Mouse (Mus musculus): ENCODE measurements around the gene Fam229a. TPM values are rescaled to one million over a fixed set of nuclear protein-coding genes. Genes with fewer than 3 reads are reported as not detected.
"Not testable (repeated sequence)": the region's sequence is repeated elsewhere in the genome, so short reads cannot be mapped to it uniquely, and the experiment has no call there.

The Fam229a gene
- total RNA-seq (2021) = not detected
- long read RNA-seq, experiment 1 = 0 reads
- long read RNA-seq, experiment 2 = 0 reads

DNA sequence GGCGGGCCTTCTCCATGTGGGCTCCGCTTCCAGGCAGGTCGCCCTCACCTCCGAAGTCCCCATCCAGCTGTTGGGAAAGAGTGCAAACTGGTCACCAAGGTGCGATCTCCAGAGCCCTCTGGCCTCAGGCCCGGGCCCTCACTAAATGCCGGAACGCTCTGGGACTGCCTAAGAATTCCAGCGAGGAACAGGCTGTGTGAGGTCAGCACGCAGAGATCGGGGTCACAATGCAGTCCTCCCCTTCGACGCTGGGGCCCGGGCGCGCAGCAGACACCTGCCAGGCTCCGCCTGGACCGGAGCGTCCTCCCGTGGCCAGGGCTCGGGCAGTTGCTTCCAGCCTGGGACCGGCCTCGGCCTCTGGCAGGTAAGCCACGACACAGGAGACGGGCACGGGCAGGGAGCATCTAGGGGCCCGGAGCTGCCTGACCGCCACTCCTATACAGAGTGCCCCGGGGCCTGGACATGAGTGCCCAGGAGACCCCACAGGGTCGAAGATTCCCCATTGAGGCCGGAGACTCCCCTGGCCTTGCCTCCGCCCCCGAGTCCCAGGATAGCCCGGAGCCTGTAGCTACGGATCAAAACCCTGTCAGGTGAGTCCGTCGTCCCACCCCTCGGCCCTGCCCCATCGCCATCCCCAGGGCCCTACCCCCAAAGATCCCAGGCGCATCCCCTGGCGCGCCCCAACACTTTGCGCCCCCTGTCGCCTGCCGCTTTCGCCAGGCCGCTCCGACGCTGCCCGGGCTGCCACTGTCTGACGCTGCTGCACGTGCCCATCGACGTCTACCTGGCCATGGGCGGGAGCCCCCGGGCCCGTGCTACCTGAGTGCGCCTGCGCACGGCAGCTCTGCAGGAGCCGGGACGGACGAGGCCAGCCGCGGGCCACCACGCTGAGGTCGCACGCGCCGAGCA is at the start of gene Fam229a, which contains the start of gene Tssk3:
Gene Fam229a (plus strand): TSS at position 219 of the 909 bp plus-strand sequence.
Gene Tssk3 (minus strand): TSS at position 51 of the 909 bp plus-strand sequence.
- DNase-seq = no peak
- intact Hi-C loops (cut with DNase I) = no loop called here

DNA sequence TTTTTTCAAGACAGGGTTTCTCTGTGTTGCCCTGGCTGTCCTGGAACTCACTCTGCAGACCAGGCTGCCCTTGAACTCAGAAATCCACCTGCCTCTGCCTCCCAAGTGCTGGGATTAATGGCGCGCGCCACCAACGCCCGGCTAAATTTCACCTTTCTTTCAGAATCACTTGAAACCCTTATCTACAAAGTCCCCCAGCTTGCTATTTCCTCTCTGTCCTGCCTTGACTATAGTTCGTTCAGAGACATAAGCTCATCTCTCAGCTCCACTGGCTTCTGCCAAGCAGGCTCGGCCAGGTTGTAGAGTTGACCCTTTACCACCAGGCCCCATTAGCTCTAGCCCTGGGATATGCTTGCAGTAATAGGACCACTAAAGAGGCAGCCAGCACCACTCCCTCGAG is 43.6 kb upstream of the Fam229a start:
- intact Hi-C loops (cut with DNase I) = no loop called here

DNA sequence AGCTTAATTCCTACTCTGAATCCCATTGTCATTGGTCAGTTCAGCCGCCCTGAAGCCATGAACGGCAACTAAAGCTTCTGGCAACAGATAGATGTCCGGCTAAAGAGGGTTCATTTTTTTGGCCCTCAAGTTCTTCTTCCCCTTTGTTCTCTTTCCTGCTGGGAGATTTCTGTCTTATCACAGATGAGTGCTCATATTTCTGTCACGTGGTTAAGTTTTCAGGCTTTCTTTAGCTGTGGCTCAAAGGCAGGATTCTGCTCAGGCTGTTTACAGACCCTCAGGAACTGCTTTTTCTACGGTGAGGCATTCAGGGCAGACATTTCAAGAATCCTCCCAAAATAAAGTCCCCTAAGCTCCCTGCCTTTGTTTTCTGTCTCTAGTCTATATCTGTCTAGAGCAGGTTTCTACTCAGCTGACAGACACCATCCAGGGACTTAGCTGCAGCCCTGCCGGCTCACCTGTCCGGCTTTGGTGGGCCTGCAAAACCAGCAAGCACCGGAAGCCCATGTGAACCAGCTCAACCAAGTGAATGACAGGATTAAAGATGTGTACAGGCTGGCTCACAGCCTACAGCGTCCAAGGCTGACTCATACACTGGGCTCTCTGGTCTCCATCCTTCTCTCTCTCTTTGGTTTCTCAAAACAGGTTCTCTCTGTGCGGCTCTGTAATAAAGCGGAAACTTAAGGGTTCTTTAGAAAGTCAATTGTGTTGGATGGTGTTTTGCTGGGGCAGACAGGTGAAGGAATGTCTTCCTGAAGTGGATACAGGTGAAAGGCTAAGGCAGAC is 43.0 kb upstream of the Fam229a start:
- DNase-seq = no peak
- intact Hi-C loops (cut with DNase I) = no loop called here

More for the DNA sequence above, 43.6 kb upstream of the Fam229a start:
- no peak for DNase-seq

DNA sequence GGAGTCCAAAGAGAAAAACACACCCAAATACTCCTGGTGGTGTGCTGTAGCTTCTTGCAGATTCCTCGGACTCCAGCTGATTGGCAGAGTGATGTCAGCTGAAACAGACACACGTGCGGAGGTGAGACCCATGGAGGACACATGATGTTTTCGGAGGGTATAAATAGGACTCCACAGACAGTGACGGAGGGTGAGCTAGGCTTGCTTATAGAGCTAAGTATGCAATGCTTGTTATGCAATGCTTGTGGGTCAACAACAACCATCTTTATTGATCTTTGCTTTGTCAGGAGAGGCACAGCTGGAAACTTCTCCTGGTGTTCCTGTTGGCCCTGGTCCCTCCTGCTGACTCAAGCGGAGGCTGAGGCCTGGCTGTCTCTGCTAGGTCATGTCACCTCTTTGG is 42.3 kb upstream of the Fam229a start:
- intact Hi-C loops (cut with DNase I) = no loop called here
- no peak for DNase-seq

DNA sequence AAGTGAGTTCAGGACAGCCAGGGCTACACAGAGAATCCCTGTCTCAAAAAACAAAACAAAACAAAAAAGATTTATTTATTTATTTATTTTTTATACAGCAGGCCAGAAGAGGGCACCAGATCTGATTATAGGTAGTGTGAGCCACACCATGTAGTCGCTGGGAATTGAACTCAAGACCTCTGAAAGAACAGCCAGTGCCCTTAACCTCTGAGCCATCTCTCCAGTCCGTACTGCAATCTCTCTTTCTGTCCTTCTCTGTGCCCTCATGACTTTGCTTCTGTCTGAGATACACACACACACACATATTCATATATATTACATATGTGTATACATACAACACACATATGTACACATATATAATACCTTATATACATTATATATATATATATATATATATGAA is 40.1 kb upstream of the Fam229a start:
- intact Hi-C loops (cut with DNase I) = loop anchor here (10.0 kb wide), 2 partner anchors 246 to 316 kb away; partner anchors contain the start of gene Fndc5
- no peak for DNase-seq

GRCm38 (mm10) chr4:129451471-129452169 is 39.4 kb upstream of the Fam229a start:
- intact Hi-C loops (cut with DNase I) = loop anchor here (10.0 kb wide), 2 partner anchors 247 to 317 kb away; partner anchors contain the start of gene Fndc5
- DNase-seq = no peak

GRCm38 (mm10) chr4:129455265-129455664 is 35.7 kb upstream of the Fam229a start:
- intact Hi-C loops (cut with DNase I) = loop anchor here (1.0 to 10.0 kb wide), 3 partner anchors 105 to 320 kb away; partner anchors contain the start of gene Fndc5

GRCm38 (mm10) chr4:129456126-129456525 is 34.9 kb upstream of the Fam229a start:
- intact Hi-C loops (cut with DNase I) = loop anchor here (10.0 kb wide), 2 partner anchors 251 to 321 kb away; partner anchors contain the start of gene Fndc5
- DNase-seq = no peak

More at GRCm38 (mm10) chr4:129455265-129455664, 35.7 kb upstream of the Fam229a start:
- peak; percentile 34 to 44 for DNase-seq

DNA sequence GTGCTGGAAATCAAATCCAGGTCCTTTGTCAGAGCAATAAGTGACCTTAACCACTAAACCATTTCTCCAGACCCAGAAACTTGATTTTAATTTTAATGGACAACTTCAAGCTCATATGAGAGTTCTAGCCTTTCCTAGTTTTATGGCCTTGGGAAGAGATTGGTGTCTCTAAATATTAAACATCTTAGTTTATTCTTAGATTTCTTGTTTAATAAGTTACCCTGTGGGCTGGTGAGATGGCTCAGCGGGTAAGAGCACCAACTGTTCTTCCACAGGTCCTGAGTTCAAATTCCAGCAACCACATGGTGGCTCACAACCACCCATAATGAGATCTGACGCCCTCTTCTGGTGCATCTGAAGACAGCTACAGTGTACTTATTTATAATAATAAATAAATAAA is 33.7 kb upstream of the Fam229a start:
- intact Hi-C loops (cut with DNase I) = loop anchor here (10.0 kb wide), 2 partner anchors 253 to 323 kb away; partner anchors contain the start of gene Fndc5
- DNase-seq = not testable (repeated sequence)

DNA sequence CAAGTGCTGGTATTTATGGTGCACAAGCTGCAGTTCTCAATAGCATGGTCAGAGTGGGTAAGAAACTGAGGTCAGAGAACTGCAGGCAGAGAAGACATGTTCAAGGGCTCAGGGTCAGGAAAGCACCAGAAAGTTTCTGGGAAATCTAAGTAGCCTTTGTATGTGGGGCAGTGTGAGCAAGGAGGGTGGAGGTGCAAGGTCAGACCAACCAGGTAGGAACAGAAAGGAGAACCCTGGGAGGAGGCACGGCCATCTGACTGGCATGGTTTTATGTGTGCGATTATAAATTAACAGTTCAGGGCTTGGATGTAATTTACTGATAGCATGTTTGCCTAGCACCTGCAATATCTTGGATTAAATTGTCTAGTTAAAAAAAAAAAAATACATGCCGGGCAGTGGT is 31.3 kb upstream of the Fam229a start:
- intact Hi-C loops (cut with DNase I) = loop anchor here (10.0 kb wide), 2 partner anchors 255 to 325 kb away; partner anchors contain the start of gene Fndc5
- no peak for DNase-seq

- no peak for DNase-seq
- intact Hi-C loops (cut with DNase I) = no loop called here
Measured at GRCm38 (mm10) chr4:129460827-129461182, 30.2 kb upstream of the Fam229a start.

DNA sequence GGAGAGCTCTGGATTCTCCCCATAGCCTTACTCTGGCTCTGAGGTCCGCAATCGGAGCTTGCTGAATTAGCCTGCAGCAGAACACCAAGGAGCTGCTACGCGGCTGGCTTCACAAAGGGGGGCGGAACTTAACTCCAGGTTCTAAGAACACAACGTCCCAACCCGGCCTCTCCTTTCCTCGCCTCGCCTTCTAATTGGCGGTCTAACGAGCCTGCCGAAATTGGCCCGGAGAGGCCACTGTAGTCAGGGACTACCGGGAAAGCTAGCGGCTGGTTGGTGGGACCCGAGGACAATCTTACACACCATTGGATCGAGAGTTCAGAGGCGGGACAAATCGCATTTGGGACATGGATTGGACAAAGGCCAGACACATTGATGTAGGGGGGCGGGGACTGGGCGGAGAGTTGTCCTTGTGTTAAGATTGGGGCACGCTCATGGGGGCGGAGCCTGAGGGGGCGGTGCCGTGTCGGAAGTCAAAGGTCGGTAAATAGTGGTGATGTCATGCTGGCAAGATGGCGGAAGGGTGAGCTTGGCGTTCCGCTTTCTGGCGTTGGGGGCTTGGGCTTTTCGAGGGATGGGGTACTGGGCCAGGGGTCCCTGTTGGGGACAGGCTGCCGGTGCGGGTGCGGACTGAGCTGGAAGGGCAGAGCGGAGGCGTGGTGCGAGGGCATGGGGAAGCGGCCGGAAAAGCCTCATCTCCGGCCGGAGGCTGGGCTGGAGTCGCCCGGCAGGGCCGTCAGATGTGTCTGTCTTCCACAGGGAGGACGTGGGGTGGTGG is 29.6 kb upstream of the Fam229a start, which contains the start of gene Bsdc1:
Gene Bsdc1 (plus strand): TSS at position 399 of the 778 bp plus-strand sequence.
- intact Hi-C loops (cut with DNase I) = no loop called here
- DNase-seq = peak; percentile 99 to 100

GRCm38 (mm10) chr4:129462118-129462517 is 28.9 kb upstream of the Fam229a start:
- no peak for DNase-seq
- intact Hi-C loops (cut with DNase I) = no loop called here

DNA sequence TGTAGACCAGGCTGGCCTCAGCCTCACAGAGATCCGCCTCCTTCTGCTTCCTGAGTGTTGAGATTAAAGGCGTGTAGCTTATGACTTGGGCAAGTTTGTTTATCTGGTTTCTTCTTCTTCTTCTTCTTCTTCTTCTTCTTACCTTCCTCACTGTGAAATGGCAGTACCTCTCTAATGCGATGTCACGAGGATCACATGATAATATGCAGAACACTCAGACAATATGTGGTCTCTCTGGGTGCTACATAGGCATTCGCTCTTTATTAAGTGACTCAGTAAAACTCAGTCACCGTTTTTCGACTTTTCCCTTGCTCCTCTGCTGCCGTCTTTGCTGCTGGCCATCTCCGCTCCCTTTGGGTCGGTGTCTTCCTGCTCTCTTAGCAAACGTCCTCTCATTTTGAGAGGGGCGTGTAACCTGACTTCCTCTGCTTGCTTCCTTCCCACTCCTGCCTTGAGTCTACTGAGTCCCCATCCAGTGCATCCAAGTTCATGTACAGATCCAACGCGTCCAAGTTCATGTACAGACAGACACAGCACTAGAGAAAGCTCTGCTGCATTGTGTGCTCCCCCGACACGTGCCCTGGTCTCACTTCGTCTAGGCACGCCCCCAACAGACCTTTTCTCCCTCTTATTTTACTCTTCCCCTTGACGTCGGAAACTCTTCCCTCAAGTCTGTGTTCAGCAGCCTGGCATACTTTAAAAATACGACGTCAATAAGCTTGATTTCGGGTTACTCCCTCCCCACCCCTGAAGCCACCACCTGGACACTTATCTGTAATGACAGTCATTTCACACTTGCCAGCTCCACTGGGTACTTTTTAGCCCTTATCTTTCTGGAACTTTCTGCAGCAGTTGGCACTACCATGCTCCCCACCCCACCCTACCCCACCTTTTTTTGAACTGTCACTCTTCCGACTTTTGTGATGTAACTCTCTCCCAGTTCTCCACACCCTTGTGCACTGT is 27.6 kb upstream of the Fam229a start:
- intact Hi-C loops (cut with DNase I) = no loop called here
- no peak for DNase-seq

- intact Hi-C loops (cut with DNase I) = no loop called here
- DNase-seq = no peak
Measured at GRCm38 (mm10) chr4:129464286-129464815, 26.6 kb upstream of the Fam229a start.

GRCm38 (mm10) chr4:129476047-129476446 is 14.9 kb upstream of the Fam229a start:
- intact Hi-C loops (cut with DNase I) = no loop called here
- no peak for DNase-seq

DNA sequence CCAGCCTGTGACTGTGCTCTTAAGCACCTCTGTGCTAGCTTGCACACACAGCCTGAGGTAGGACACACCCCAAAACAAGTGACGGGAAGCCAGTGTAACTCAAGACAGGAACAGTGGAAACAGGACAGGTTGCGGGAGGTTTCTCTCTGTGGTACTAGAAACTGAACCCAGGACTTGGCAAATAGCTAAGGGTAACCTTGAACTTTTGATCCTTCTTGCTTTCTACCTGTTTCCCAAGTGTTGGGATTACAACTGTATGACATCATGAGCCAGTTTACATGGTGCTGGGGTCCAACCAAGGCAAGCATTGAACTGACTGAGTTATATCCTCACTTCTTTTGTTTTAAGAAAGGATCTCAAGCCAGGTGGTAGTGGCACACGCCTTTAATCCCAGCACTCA is 11.1 kb upstream of the Fam229a start:
- intact Hi-C loops (cut with DNase I) = no loop called here

DNA sequence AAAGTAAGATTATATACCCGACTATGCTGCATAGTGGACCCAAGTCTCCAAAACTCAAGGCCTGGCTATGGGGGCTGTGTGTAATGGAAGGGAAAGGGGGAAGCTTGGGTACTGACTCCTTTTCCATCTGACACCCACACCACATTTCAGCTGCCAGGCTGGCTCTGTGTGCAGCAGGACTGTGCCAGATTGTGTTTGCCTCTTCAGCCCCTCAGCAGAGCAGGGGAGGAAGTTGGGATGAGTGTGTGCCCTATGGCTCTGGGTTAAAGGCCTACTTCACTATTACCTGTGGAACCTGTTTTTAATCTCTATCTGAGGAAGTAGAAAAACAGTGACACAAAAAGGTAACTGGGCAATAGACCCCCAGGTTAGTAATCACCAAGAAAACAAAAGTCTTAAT is 9.9 kb upstream of the Fam229a start:
- intact Hi-C loops (cut with DNase I) = no loop called here
- DNase-seq = no peak

More for the DNA sequence above, 11.1 kb upstream of the Fam229a start:
- DNase-seq = no peak

Data from gastrocnemius, postnatal 36 days (tissue).